Mouse (Mus musculus): ENCODE data around the gene Ttll4.

The Ttll4 gene

GRCm38 (mm10) chr1:74712046-74712445 lies 50.5 kb downstream of the Ttll4 start:
- DNase-seq (ENCODE audit: low read depth, low spot score): peak; percentile 77

GRCm38 (mm10) chr1:74712461-74713098 lies 51.0 kb downstream of the Ttll4 start:
- no peak for DNase-seq (ENCODE audit: low read depth, low spot score)

GRCm38 (mm10) chr1:74713099-74713858 lies 51.7 kb downstream of the Ttll4 start, which contains the start of gene Cyp27a1:
Cyp27a1 (plus strand) TSS chr1:74713574.
- peak; percentile 59 for DNase-seq (ENCODE audit: low read depth, low spot score)

GRCm38 (mm10) chr1:74713859-74714730 lies 52.5 kb downstream of the Ttll4 start:
- no peak for DNase-seq (ENCODE audit: low read depth, low spot score)

- no peak for DNase-seq (ENCODE audit: low read depth, low spot score)
Measured at GRCm38 (mm10) chr1:74714967-74715366, 53.4 kb downstream of the Ttll4 start.

GRCm38 (mm10) chr1:74715468-74715867 lies 53.9 kb downstream of the Ttll4 start:
- no peak for DNase-seq (ENCODE audit: low read depth, low spot score)

GRCm38 (mm10) chr1:74715886-74716285 lies 54.3 kb downstream of the Ttll4 start:
- DNase-seq (ENCODE audit: low read depth, low spot score): no peak

GRCm38 (mm10) chr1:74718113-74718512 lies 56.6 kb downstream of the Ttll4 start:
- DNase-seq (ENCODE audit: low read depth, low spot score): no peak

- no peak for DNase-seq (ENCODE audit: low read depth, low spot score)
Measured at GRCm38 (mm10) chr1:74719281-74719680, 57.7 kb downstream of the Ttll4 start.

GRCm38 (mm10) chr1:74721657-74722056 lies 60.1 kb downstream of the Ttll4 start:
- no peak for DNase-seq (ENCODE audit: low read depth, low spot score)

GRCm38 (mm10) chr1:74723748-74724147 lies 62.2 kb downstream of the Ttll4 start:
- DNase-seq (ENCODE audit: low read depth, low spot score): peak; percentile 58

GRCm38 (mm10) chr1:74726114-74726513 lies 64.6 kb downstream of the Ttll4 start:
- DNase-seq (ENCODE audit: low read depth, low spot score): peak; percentile 66

GRCm38 (mm10) chr1:74726674-74727073 lies 65.1 kb downstream of the Ttll4 start:
- peak; percentile 27 for DNase-seq (ENCODE audit: low read depth, low spot score)

GRCm38 (mm10) chr1:74728446-74728845 lies 66.9 kb downstream of the Ttll4 start:
- DNase-seq (ENCODE audit: low read depth, low spot score): no peak

- DNase-seq (ENCODE audit: low read depth, low spot score): no peak
Measured at GRCm38 (mm10) chr1:74736977-74737376, 75.4 kb downstream of the Ttll4 start.

- DNase-seq (ENCODE audit: low read depth, low spot score): no peak
Measured at GRCm38 (mm10) chr1:74737500-74737899, 76.0 kb downstream of the Ttll4 start.

GRCm38 (mm10) chr1:74740846-74741245 lies 79.3 kb downstream of the Ttll4 start:
- DNase-seq (ENCODE audit: low read depth, low spot score): no peak

- DNase-seq (ENCODE audit: low read depth, low spot score): no peak
Measured at GRCm38 (mm10) chr1:74747335-74747734, 85.8 kb downstream of the Ttll4 start.

- peak; percentile 76 for DNase-seq (ENCODE audit: low read depth, low spot score)
Measured at GRCm38 (mm10) chr1:74748643-74749271, 87.2 kb downstream of the Ttll4 start, which contains the start of gene Prkag3. Prkag3 (minus strand) TSS chr1:74749221.

- no peak for DNase-seq (ENCODE audit: low read depth, low spot score)
Measured at GRCm38 (mm10) chr1:74749301-74749700, 87.8 kb downstream of the Ttll4 start.

GRCm38 (mm10) chr1:74750683-74751082 lies 89.1 kb downstream of the Ttll4 start:
- DNase-seq (ENCODE audit: low read depth, low spot score): no peak

- no peak for DNase-seq (ENCODE audit: low read depth, low spot score)
Measured at GRCm38 (mm10) chr1:74752150-74752549, 90.6 kb downstream of the Ttll4 start.

Data from A20 (cell line).